Mouse (Mus musculus): ENCODE data around the gene Accsl. TPM values are rescaled to one million over a fixed set of nuclear protein-coding genes. Genes with fewer than 3 reads are reported as not detected.
A peak's percentile ranks its signal among the peaks of the same experiment; 100 is the strongest.

Accsl gene
- total RNA-seq (2021) = not detected
- long read RNA-seq, experiment 1 = 0 reads
- long read RNA-seq, experiment 2 = 0 reads

GRCm38 (mm10) chr2:93869107-93869600 lies at the start of gene Accsl:
Gene Accsl, minus strand, starts transcription at chr2:93869157.
- no peak for DNase-seq

DNA sequence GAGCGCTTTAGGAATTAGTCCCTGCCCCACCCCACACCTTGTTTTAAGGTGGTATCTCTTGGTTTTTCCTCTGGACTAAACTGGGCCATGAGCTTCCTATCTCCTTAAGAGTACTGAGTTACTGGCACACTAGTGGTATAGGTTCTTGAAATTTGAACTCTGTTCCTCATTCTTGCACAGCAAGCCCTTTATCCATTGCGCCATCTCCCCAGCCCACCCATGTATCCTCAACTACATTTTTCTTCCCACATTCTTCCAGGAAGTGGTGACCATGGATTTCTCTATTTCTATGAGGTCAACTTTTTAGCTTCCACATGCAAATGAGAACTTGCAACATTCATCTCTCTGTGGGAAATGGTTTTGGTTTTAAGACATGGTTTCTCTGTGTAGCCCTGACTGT lies 44.6 kb upstream of the Accsl start:
- intact Hi-C loops (cut with DNase I) = loop anchor here (5.0 kb wide), 1 partner anchor 44 kb away; the partner anchor contains the start of gene Gm13889
- DNase-seq = no peak

More at GRCm38 (mm10) chr2:93869107-93869600, at the start of gene Accsl:
- intact Hi-C loops (cut with DNase I) = no loop called here

GRCm38 (mm10) chr2:93911942-93912341 lies 43.0 kb upstream of the Accsl start:
- DNase-seq = peak; percentile 41 to 49
- intact Hi-C loops (cut with DNase I) = loop anchor here (5.0 kb wide), 1 partner anchor 45 kb away; the partner anchor contains the start of gene Gm13889

- DNase-seq = no peak
- intact Hi-C loops (cut with DNase I) = loop anchor here (5.0 kb wide), 1 partner anchor 48 kb away; the partner anchor contains the start of gene Gm13889
Measured at GRCm38 (mm10) chr2:93909716-93910115, 40.8 kb upstream of the Accsl start.

GRCm38 (mm10) chr2:93907519-93908294 lies 38.8 kb upstream of the Accsl start:
- DNase-seq = no peak
- intact Hi-C loops (cut with DNase I) = no loop called here

DNA sequence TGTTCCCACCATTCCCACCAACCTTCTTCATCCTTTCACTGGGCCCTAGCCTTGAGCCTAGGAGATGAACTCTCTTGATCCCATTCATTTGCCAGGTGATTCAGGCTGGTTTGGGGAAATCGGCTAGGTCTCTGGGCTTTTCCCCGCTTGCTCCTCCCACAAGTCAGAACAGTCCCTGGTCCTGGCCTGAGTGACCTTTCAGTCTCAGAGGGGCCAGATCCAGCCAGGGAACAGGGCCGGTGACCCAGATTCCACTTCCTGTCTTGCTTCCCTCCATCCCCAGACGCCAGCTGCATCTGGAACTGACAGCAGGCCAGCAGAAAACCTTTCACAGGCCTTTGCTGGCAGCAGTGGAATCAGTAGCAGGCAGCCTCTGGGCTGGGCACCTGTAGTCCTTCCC lies 37.4 kb upstream of the Accsl start:
- intact Hi-C loops (cut with DNase I) = no loop called here
- peak; percentile 47 to 63 for DNase-seq

DNA sequence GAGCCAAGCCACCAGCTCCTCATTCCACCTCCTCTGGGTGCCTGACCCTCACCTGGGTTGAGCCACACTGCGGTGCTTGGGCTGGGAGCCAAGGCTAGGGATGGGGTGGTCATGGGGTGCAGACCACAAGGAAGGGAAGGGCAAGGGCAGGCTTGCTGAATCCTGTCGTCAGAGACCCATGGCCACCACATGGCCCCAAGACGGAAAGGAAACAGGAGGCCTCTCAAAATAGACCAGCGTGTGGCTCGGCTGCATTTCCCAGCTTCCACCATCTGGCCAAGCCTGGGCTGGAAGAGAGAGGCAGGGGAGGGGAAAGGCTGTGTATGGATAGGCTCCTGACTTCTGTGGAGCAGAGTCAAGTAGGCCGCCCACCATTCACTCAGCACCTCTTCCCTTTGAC lies 34.5 kb upstream of the Accsl start:
- no peak for DNase-seq
- intact Hi-C loops (cut with DNase I) = no loop called here

DNA sequence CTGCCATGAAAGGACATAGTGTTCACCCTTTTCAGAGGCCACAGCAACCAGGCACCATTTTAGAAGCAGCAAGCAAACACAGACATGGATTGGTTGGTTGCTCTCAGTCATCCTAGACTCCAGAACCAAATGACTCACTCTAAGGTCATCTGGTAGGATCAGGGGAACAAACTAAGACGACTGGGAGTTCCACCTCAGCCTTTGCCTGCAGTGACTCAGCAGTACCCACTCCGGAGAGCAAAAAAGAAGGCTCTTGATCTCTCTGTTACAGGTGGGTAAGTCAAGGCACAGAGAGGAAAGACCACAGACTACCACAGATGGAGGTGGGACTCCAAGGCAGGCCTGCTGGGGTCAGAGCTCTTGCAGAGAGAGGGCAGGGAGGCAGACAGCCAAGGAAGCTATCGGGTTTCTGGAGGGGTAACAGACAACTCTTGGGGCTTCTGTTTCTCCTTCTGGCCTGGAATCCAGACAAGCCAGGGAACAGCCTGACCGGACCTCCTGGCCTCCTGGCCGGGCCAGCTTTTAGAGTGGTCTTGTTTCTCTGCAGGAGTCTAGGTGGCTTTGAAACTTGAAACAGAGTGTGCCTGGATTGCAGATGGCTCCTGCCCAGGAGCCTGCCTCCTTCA lies 33.8 kb upstream of the Accsl start:
- no peak for DNase-seq

GRCm38 (mm10) chr2:93899397-93900380 lies 30.7 kb upstream of the Accsl start:
- intact Hi-C loops (cut with DNase I) = no loop called here
- no peak for DNase-seq

More for the DNA sequence above, 33.8 kb upstream of the Accsl start:
- intact Hi-C loops (cut with DNase I) = no loop called here

GRCm38 (mm10) chr2:93891611-93892280 lies 22.8 kb upstream of the Accsl start:
- intact Hi-C loops (cut with DNase I) = no loop called here
- no peak for DNase-seq

DNA sequence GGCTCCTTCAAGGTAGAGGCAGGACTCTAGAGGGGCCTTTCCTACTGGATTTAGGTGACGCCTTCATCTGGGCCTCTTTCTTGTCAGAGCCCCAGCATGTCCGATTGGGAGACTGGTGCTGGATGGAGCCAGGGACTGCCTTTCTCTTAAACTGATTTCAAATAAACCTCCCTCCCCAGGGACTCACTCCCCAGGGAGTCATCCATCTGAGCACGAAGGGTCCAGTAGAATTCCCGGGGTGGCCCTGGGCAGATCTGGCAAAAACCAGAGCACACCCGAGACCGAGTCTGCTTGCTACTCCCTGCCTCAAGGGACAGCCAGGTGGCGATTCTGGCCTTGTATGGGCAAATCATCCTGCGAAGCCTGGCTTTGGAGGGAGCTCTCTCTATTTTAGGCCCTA lies 21.2 kb upstream of the Accsl start:
- DNase-seq = no peak

DNA sequence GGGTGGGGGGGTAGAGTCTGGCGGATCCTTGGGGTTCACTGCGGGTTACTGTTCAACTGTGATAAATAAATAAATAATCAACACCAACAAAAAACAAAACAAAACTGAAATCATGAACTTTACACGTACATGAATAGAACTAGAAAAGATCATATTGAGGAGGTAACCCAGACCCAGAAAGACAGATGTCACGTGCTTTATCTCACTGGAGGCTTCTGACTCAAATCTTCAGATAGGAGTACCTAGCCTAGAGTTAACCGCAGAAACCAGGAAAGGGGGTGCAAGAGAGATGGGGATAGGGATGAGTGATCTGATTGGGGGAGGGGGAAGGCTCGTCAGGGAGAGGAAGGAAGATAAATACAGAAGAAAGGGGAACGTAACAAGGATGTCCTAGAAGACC lies 20.1 kb upstream of the Accsl start:
- no peak for DNase-seq
- intact Hi-C loops (cut with DNase I) = no loop called here

More for the DNA sequence above, 21.2 kb upstream of the Accsl start:
- intact Hi-C loops (cut with DNase I) = no loop called here

- intact Hi-C loops (cut with DNase I) = no loop called here
- no peak for DNase-seq
Measured at GRCm38 (mm10) chr2:93888366-93888765, 19.4 kb upstream of the Accsl start.

DNA sequence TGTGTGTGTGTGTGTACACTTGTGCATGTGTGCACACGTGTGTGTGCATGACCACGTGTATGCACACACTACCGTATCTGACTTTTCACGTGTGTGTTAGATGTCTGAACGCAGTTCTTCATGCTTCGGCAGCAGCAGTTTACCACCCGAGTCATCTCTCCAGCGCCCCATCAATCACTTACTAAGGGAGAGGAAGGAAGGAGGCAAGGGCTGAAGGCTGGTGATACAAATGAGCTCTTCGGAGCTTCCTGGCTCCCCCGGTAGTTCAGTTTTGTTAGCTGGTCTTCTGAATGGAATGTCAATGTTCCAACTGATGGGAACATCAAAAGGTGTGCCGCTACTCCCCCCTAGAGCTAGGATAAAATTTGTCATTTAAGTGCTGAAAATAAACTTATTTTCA lies 18.3 kb upstream of the Accsl start:
- no peak for DNase-seq
- intact Hi-C loops (cut with DNase I) = no loop called here

- DNase-seq = no peak
- intact Hi-C loops (cut with DNase I) = no loop called here
Measured at GRCm38 (mm10) chr2:93886013-93886794, 17.2 kb upstream of the Accsl start.

- no peak for DNase-seq
- intact Hi-C loops (cut with DNase I) = no loop called here
Measured at GRCm38 (mm10) chr2:93883066-93883465, 14.1 kb upstream of the Accsl start.

DNA sequence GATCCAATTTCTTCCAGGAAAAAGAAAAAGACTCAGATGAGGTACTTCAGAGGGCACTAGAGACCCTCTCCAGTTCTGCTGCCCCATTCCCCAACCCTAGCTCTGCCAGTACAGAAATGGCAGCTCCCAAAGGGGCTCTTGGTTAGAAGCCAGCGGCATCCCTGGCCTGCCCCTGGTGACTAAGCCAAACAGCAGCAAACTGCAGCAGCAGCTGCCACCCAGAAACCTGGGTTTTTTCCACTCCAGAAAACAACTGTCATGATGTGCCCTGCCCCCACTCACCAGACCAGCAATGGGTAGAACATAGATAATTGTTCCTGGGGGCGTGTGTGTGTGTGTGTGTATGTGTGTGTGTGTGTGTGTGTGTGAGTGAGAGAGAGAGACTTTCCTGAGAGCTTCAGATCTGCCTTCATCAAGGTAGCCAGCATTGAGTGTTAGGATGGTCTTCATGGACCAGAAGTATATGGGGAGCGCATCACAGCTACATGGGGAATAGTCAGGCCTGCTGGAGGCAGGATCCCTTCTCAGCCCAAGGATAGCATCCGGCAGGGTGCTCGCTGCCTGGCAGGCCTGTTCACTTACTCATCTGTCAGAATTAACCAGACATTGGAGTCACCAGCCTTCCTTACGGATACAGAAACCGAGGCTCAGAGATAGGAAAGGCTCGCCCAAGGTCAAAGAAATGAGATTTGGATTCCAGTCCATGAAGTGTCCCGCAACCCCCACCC lies 12.8 kb upstream of the Accsl start:
- DNase-seq = no peak
- intact Hi-C loops (cut with DNase I) = no loop called here

DNA sequence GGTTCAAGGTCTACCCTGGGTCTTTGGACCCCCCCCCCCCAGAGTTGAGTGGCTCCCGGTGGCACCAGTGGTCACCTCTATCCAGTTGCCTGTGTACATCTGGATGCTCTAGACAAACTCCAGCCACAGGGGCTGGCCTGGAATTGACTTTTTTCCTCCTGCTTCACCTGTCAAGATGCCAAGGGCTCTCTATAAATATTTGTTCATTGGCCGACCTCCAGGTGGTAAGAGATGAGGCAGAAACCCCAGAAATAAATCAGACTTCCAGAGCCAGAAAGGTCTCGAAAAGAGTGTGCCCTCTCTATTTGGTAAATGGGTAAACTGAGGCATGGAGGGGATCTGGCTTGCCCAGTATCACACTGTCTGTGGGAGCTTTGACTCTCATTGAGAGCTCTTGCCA lies 12.0 kb upstream of the Accsl start:
- intact Hi-C loops (cut with DNase I) = no loop called here
- no peak for DNase-seq

Measured in gastrocnemius, postnatal 36 days (tissue).